Mouse (Mus musculus): ENCODE results near the gene Kcnv2. TPM values are rescaled to one million over a fixed set of nuclear protein-coding genes. Genes with fewer than 3 reads are reported as not detected.

The Kcnv2 gene
- total and polyA plus RNA-seq, 3 experiments = not detected

- no peak for DNase-seq (ENCODE audit: low read depth, low spot score)
- H3K4me1 ChIP-seq (ENCODE audit: control insufficient read depth in 1 of 2, insufficient read depth in 2 of 2, low read length in 2 of 2) = no peaks in the 10 kb centered on the region
- TF ChIP-seq MYC (IDR thresholded peaks at IDR 0.05; ENCODE audit: low read depth, low read length) (no peak), KAT2A (conservative IDR thresholded peaks at IDR 0.05; ENCODE audit: low read depth, low read length) (no peak), CTCF (IDR thresholded peaks at IDR 0.05 in 2 of 3, conservative IDR thresholded peaks at IDR 0.05 in 1 of 3; ENCODE audit: control insufficient read depth in 1 of 3, insufficient read depth in 1 of 3, low read depth in 2 of 3, low read length in 3 of 3, poor library complexity in 1 of 3, severe bottlenecking in 1 of 3) (no peak), E2F4 (IDR thresholded peaks at IDR 0.05; ENCODE audit: borderline replicate concordance, low read depth, low read length) (no peak), POLR2AphosphoS2 (IDR thresholded peaks at IDR 0.05; ENCODE audit: low read length) (no peak), TBP (IDR thresholded peaks at IDR 0.05; ENCODE audit: low read depth, low read length) (no peak), CHD2 (IDR thresholded peaks at IDR 0.05; ENCODE audit: low read length) (no peak), MAX (IDR thresholded peaks at IDR 0.05; ENCODE audit: low read length) (no peak), ZC3H11A (IDR thresholded peaks at IDR 0.05; ENCODE audit: low read depth, low read length) (no peak), ZNF384 (IDR thresholded peaks at IDR 0.05; ENCODE audit: low read depth, low read length) (no peak), MAFK (IDR thresholded peaks at IDR 0.05; ENCODE audit: borderline replicate concordance, low read depth, low read length) (no peak), MYB (IDR thresholded peaks at IDR 0.05; ENCODE audit: low read depth, low read length) (no peak), TCF12 (IDR thresholded peaks at IDR 0.05; ENCODE audit: low read depth, low read length) (no peak), SIN3A (IDR thresholded peaks at IDR 0.05; ENCODE audit: low read length) (no peak)
Observed at GRCm38 (mm10) chr19:27332207-27332794, 9.9 kb downstream of the Kcnv2 start.

GRCm38 (mm10) chr19:27336126-27336917 lies 13.9 kb downstream of the Kcnv2 start:
- Histone ChIP-seq H3K9me3 (replicated peaks; ENCODE audit: insufficient read depth, low read length) (no peaks in the 10 kb centered on the region), H3K79me2 (ENCODE audit: control insufficient read depth, insufficient read depth, low read length, poor library complexity) (no peaks in the 10 kb centered on the region), H3K4me3 (ENCODE audit: control insufficient read depth in 1 of 2, insufficient read depth in 1 of 2, low read depth in 2 of 2, low read length in 2 of 2) (no peak overlapping the region), H3K27ac (ENCODE audit: control insufficient read depth, low read depth, low read length) (no peak overlapping the region), H3K27me3 (ENCODE audit: control insufficient read depth in 1 of 2, insufficient read depth in 2 of 2, low read length in 2 of 2) (no peaks in the 10 kb centered on the region), H3K36me3 (ENCODE audit: control insufficient read depth in 1 of 2, insufficient read depth in 2 of 2, low read length in 2 of 2) (no peaks in the 10 kb centered on the region), H3K4me1 (ENCODE audit: control insufficient read depth in 1 of 2, insufficient read depth in 2 of 2, low read length in 2 of 2) (no peaks in the 10 kb centered on the region), H3K9ac (ENCODE audit: control insufficient read depth, low read depth, low read length, poor library complexity, severe bottlenecking) (no peak overlapping the region)
- no peak for DNase-seq (ENCODE audit: low read depth, low spot score)
- TF ChIP-seq ELF1 (IDR thresholded peaks at IDR 0.05; ENCODE audit: low read depth, low read length) = no peak
- no peak for TF ChIP-seq MAFK (IDR thresholded peaks at IDR 0.05; ENCODE audit: borderline replicate concordance, low read depth, low read length)
- TF ChIP-seq CHD2 (IDR thresholded peaks at IDR 0.05; ENCODE audit: low read length) = no peak
- no peak for TF ChIP-seq TBP (IDR thresholded peaks at IDR 0.05; ENCODE audit: low read depth, low read length)
- TF ChIP-seq TCF12 (IDR thresholded peaks at IDR 0.05; ENCODE audit: low read depth, low read length) = no peak
- no peak for TF ChIP-seq HCFC1 (IDR thresholded peaks at IDR 0.05; ENCODE audit: low read depth, low read length)
- no peak for TF ChIP-seq MYB (IDR thresholded peaks at IDR 0.05; ENCODE audit: low read depth, low read length)
- no peak for TF ChIP-seq BHLHE40 (IDR thresholded peaks at IDR 0.05; ENCODE audit: borderline replicate concordance, low read depth, low read length)
- TF ChIP-seq NRF1 (IDR thresholded peaks at IDR 0.05; ENCODE audit: insufficient read depth, low read depth, low read length, poor library complexity, severe bottlenecking) = no peak

More at GRCm38 (mm10) chr19:27332207-27332794, 9.9 kb downstream of the Kcnv2 start:
- Histone ChIP-seq H3K27ac (ENCODE audit: control insufficient read depth, low read depth, low read length) (no peak overlapping the region), H3K36me3 (ENCODE audit: control insufficient read depth in 1 of 2, insufficient read depth in 2 of 2, low read length in 2 of 2) (no peaks in the 10 kb centered on the region), H3K79me2 (ENCODE audit: control insufficient read depth, insufficient read depth, low read length, poor library complexity) (no peaks in the 10 kb centered on the region), H3K9ac (ENCODE audit: control insufficient read depth, low read depth, low read length, poor library complexity, severe bottlenecking) (no peak overlapping the region), H3K4me3 (ENCODE audit: control insufficient read depth in 1 of 2, insufficient read depth in 1 of 2, low read depth in 2 of 2, low read length in 2 of 2) (no peak overlapping the region), H3K9me3 (replicated peaks; ENCODE audit: insufficient read depth, low read length) (no peaks in the 10 kb centered on the region), H3K27me3 (ENCODE audit: control insufficient read depth in 1 of 2, insufficient read depth in 2 of 2, low read length in 2 of 2) (no peaks in the 10 kb centered on the region)
